ENCODE assay signal across 32 mouse cellular contexts in genomic region chr19:44500240-44500639, GRCm38 (mm10). TPM values are rescaled to one million over a fixed set of nuclear protein-coding genes. Genes with fewer than 3 reads are reported as not detected.
"Had no signal": no experiment of that assay in that cellular context is flagged by ENCODE, and none has a peak within 500 bp of the region (broad histone marks: within the 10 kb centered on the region; RNA-seq: fewer than 3 reads in every experiment).

No protein-coding gene starts in this region.

- H3K36me3 ChIP-seq: heart, embryonic 10.5 days; heart, embryonic 12.5 days; hindbrain, embryonic 10.5 days; hindbrain, embryonic 12.5 days; intestine, embryonic 15.5 days; limb, embryonic 13.5 days; limb, embryonic 15.5 days; liver, embryonic 12.5 days had no signal

- H3K9ac ChIP-seq: heart, embryonic 12.5 days; hindbrain, embryonic 12.5 days; hindbrain, embryonic 14.5 days; intestine, embryonic 15.5 days; limb, embryonic 13.5 days; limb, embryonic 15.5 days; liver, embryonic 12.5 days; liver, embryonic 14.5 days had no signal

- H3K4me2 ChIP-seq: heart, embryonic 12.5 days; hindbrain, embryonic 12.5 days; hindbrain, embryonic 14.5 days; intestine, embryonic 15.5 days; limb, embryonic 13.5 days; limb, embryonic 15.5 days; liver, embryonic 12.5 days had no signal

- DNase-seq: gastrocnemius, adult 2 months; gastrocnemius, postnatal 10 days; gastrocnemius, postnatal 25 days; heart, adult 18-20 months; heart, postnatal 10 days; heart, postnatal 4 days; kidney, adult 2 months; kidney, postnatal 10 days; kidney, postnatal 36 days; layer of hippocampus, adult 9-11 months; layer of hippocampus, postnatal 36 days; left cerebral cortex, postnatal 4 days; lung, adult 18-20 months had no signal

- H3K4me1 ChIP-seq: intestine, embryonic 15.5 days; limb, embryonic 13.5 days; limb, embryonic 15.5 days had no signal

- ATAC-seq: hindbrain, embryonic 16.5 days; inflammation-experienced regulatory T-cells, adult 6 months; intestine, embryonic 15.5 days; intestine, postnatal 0 days; liver, embryonic 12.5 days had no signal

- H3K4me3 ChIP-seq: gastrocnemius, adult 2 months; heart, embryonic 10.5 days; heart, embryonic 12.5 days; hindbrain, embryonic 10.5 days; hindbrain, embryonic 12.5 days; intestine, embryonic 15.5 days; limb, embryonic 13.5 days; limb, embryonic 15.5 days; liver, embryonic 12.5 days had no signal

- H3K9me3 ChIP-seq: heart, embryonic 10.5 days; heart, embryonic 12.5 days; hindbrain, embryonic 10.5 days; hindbrain, embryonic 12.5 days; intestine, embryonic 15.5 days; limb, embryonic 13.5 days; limb, embryonic 15.5 days; liver, embryonic 12.5 days had no signal

- H3K27ac ChIP-seq: gastrocnemius, adult 2 months; heart, embryonic 10.5 days; hindbrain, embryonic 10.5 days; hindbrain, embryonic 12.5 days; hindbrain, embryonic 14.5 days; intestine, embryonic 15.5 days; limb, embryonic 13.5 days; limb, embryonic 15.5 days; liver, embryonic 12.5 days; liver, embryonic 14.5 days had no signal

RNA-seq across cellular contexts. Expression of gene Wnt8b, which starts 7.0 kb away (rescaled TPM):
- polyA plus RNA-seq: frontal cortex, adult 2 months; heart, embryonic 10.5 days; heart, embryonic 12.5 days; heart, embryonic 14.5 days; hindbrain, embryonic 14.5 days; inflammation-experienced regulatory T-cells, adult 6 months; intestine, embryonic 15.5 days; intestine, postnatal 0 days; limb, embryonic 11.5 days; limb, embryonic 15.5 days; liver, adult 2 months; liver, embryonic 12.5 days; liver, embryonic 14.5 days; liver, embryonic 16.5 days had no signal

RNA-seq across cellular contexts. Expression of gene Gm20538, which starts 52.4 kb away (rescaled TPM):
- polyA plus RNA-seq: frontal cortex, adult 2 months; heart, embryonic 10.5 days; heart, embryonic 12.5 days; heart, embryonic 14.5 days; heart, embryonic 16.5 days; hindbrain, embryonic 10.5 days; hindbrain, embryonic 12.5 days; hindbrain, embryonic 14.5 days; hindbrain, embryonic 16.5 days; inflammation-experienced regulatory T-cells, adult 6 months; intestine, embryonic 15.5 days; intestine, postnatal 0 days; kidney, adult 2 months; limb, embryonic 11.5 days; limb, embryonic 13.5 days; limb, embryonic 15.5 days; liver, adult 2 months; liver, embryonic 12.5 days; liver, embryonic 14.5 days; liver, embryonic 16.5 days had no signal
